11 mouse cellular contexts compared by ENCODE assay signal in genomic region chr17:86412141-86412540, GRCm38 (mm10).
DNase-seq lines count a peak whose midpoint lies in the region; ATAC-seq and TF ChIP-seq lines count a peak whose summit lies in the region.
"Had no signal": no experiment of that assay in that cellular context is flagged by ENCODE, and none has a peak within 500 bp of the region (broad histone marks: within the 10 kb centered on the region; RNA-seq: fewer than 3 reads in every experiment).

No protein-coding gene starts in this region.

- no peak overlapping the region for H3K27ac ChIP-seq in midbrain, postnatal 0 days (ENCODE audit: low read depth, low read length)
- H3K27ac ChIP-seq: limb, embryonic 13.5 days had no signal

- H3K4me2 ChIP-seq in midbrain, postnatal 0 days (ENCODE audit: low read depth, low read length, poor library complexity, severe bottlenecking) = no peak overlapping the region
- H3K4me2 ChIP-seq: limb, embryonic 13.5 days had no signal

- WGBS in midbrain, postnatal 0 days = 79% methylated on average over 6 of the region's 6 CpGs

- no peak for TF ChIP-seq CTCF in midbrain, postnatal 0 days (IDR thresholded peaks at IDR 0.05)

- no peak for ATAC-seq in midbrain, postnatal 0 days (ENCODE audit: low FRiP score)
- ATAC-seq: forebrain, embryonic 14.5 days had no signal

- H3K4me3 ChIP-seq in midbrain, postnatal 0 days (ENCODE audit: low read depth, low read length) = no peak overlapping the region
- H3K4me3 ChIP-seq: limb, embryonic 13.5 days; megakaryocyte, embryonic 14.5 days had no signal

- H3K4me1 ChIP-seq in midbrain, postnatal 0 days (ENCODE audit: insufficient read depth, low read length) = peaks cover 28% of the 10 kb centered on the region; the same call in 1 of the 2 replicates

- no peaks in the 10 kb centered on the region for H3K27me3 ChIP-seq in midbrain, postnatal 0 days (ENCODE audit: insufficient read depth, low read length)
- H3K27me3 ChIP-seq: limb, embryonic 13.5 days; megakaryocyte, embryonic 14.5 days had no signal

- H3K9ac ChIP-seq in midbrain, postnatal 0 days (replicated peaks; ENCODE audit: low read length, poor library complexity, severe bottlenecking) = no peak overlapping the region
- H3K9ac ChIP-seq: limb, embryonic 13.5 days had no signal

- peak; percentile 22 for DNase-seq in embryo, embryonic 10.5 days (ENCODE audit: low spot score)
- DNase-seq in embryo, embryonic 10 days (ENCODE audit: low spot score) = no peak
- peak; percentile 17 for DNase-seq in left cerebral cortex, postnatal 4 days
- no peak for DNase-seq in left cerebral cortex, postnatal 14 days (ENCODE audit: low spot score in 2 of 2)
- DNase-seq in gastrocnemius, postnatal 25 days = peak; percentile 49
- DNase-seq in mesoderm, embryonic 11.5 days (ENCODE audit: low read depth, low spot score) = peak; percentile 10
- DNase-seq in midbrain, postnatal 0 days (ENCODE audit: low spot score) = no peak
- DNase-seq in left cerebral cortex, postnatal 25 days (ENCODE audit: low spot score in 2 of 2) = no peak

- intact Hi-C loops in left cerebral cortex, postnatal 4 days (cut with DNase I) = no loop called here
- intact Hi-C loops in left cerebral cortex, postnatal 14 days (cut with DNase I) = no loop called here
- intact Hi-C loops in left cerebral cortex, postnatal 25 days (cut with DNase I) = no loop called here

- no peaks in the 10 kb centered on the region for H3K36me3 ChIP-seq in midbrain, postnatal 0 days (ENCODE audit: insufficient read depth, low read length)
- H3K36me3 ChIP-seq: limb, embryonic 13.5 days had no signal

- H3K9me3 ChIP-seq in midbrain, postnatal 0 days (ENCODE audit: low read length) = no peaks in the 10 kb centered on the region
- H3K9me3 ChIP-seq: limb, embryonic 13.5 days had no signal

Comparison
In these comparisons a context has a peak if more than half of its experiments do, and no peak if none do; other contexts are left out.
1. DNase-seq: peak in embryo, embryonic 10.5 days (single experiment), left cerebral cortex, postnatal 4 days (single experiment), gastrocnemius, postnatal 25 days (single experiment) and mesoderm, embryonic 11.5 days (single experiment); none in embryo, embryonic 10 days (single experiment), left cerebral cortex, postnatal 14 days (0 of 2), midbrain, postnatal 0 days (single experiment) and left cerebral cortex, postnatal 25 days (0 of 2).